Mouse (Mus musculus): ENCODE measurements at regions not wholly inside any gene's neighbourhood (a gene's known extent, or its start where the extent isn't known, plus 50 kb on each side); places are given as distances from the start of the nearest gene placed in this dataset.

- TF ChIP-seq POLR2A (IDR thresholded peaks at IDR 0.05; ENCODE audit: control insufficient read depth, low read depth, low read length) (no peak), CTCF (IDR thresholded peaks at IDR 0.05; ENCODE audit: control insufficient read depth, insufficient read depth, insufficient replicate concordance, low read depth, low read length) (no peak)
Observed at GRCm38 (mm10) chr1:189499141-189499540, 97.1 kb upstream of the Kcnk2 start.

Data from testis, adult 2 months (tissue).